Mouse (Mus musculus) c-Kit-positive CD71-positive TER-119-positive erythroid progenitor cells, embryonic 14.5 days (primary cell): Measurements from ENCODE around the gene Bdnf.

Experiments used
- DNase-seq: peaks from one replicate; pipeline ENCODE4 v3.0.0-alpha.2; 2013; ENCODE audit warnings: low spot score

Bdnf gene

DNA sequence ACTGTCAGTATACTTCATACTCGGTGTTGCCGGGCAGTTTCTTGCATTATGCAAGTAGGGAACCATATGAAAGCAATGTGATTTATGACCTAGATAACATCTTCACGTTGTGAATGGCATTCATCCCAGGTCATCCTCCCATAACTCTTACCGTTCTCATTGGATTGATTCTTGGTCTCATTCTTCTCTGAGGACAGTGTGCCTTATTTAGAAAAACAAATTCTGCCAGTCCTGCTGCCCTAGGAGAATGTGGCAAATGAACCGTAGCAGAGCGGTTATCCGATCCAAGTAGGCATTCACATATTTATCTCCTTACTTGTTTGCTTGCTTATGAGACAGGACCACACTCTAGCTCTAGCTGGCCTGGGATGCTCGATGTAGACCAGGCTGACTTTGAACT is 32.0 kb downstream of the Bdnf start:
- DNase-seq: no peak

DNA sequence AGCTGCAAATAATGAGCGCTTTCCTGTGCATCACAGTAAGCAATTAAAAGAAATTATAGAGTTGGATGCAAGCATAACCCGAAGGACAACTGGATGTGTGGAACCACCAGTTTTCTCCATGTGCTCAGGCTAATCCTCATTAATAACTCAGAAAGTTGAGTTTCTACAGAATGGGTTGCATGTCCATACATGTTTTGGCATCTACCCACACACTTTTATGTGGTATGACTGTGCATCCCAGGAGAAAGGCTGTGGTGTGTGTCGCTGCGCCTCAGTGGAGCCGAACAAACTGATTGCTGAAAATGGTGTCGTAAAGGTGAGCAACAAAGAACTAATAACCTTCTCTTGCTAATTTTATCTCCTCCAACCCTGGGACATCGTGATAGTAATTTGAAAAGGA is 34.8 kb downstream of the Bdnf start:
- DNase-seq: no peak

DNA sequence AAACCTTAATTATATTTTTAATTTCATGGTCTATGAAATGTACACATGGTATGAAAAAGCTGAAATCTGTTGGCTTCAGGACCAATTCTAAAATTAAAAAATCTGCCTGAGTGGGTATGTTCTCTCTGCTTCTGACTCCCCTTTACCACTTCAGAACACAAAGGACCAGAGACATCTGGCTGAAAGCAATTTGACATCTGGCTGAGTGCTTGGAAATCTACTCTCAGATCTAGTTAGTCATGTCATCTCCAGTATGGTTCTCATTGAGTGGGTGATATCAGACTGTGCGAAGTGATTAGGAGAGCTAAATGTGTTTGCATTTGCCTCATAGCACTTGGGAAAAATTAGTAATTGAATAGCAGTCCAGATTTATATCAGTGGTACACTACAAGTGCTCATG is 36.5 kb downstream of the Bdnf start:
- DNase-seq: no peak

DNA sequence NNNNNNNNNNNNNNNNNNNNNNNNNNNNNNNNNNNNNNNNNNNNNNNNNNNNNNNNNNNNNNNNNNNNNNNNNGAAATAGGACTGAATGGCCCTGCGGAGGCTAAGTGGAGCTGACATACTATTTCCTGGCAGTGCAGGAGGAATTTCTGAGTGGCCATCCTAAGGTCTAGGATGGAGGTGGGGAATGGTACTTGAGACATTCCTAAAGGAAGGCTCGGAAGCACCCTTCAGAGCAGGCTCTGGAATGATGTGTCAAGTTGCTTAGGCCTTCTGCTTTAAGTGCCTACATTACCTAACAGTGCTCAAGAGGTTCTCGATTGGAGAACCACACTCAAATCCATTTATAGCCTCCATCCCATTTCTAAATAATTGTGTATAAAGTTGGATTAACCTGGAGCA is 50.8 kb downstream of the Bdnf start:
- DNase-seq: no peak

DNA sequence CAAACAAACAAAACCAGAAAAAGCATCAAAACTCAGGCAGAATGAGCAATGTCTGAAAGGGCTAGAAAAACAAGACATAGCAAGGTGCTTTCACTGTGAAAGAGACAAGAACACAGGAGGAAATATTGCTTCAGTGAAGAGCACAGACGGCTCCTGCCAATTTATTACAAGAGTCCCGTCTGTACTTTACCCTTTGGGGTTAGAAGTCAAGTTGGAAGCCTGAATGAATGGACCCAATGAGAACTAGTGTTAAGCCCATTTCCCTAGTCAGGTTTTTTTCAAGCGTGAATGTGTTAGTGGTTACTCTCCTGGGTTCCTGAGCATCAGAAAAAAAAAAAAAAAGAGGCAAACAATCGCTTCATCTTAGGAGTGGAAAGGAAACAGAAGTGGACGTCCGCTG is 51.3 kb downstream of the Bdnf start:
- DNase-seq: no peak

DNA sequence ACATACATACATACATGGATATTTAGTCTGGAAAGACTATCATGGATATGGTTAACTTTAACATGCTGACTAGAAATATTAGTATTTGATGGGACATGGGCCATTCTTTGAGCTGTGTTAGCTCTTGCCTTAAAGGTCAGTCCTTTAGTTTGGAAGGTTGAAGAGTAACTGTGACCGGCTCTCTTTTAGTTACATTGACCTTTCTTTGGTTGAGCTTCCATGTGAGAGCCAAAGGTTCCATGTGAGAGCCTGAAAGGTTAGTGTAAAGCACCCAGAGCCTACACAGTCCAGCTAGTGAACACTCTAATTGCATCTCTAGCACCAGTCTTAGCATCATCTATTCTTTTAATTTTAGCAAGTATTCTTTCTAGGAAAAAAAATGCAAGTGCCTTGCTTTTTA is 54.7 kb downstream of the Bdnf start:
- DNase-seq: no peak

DNA sequence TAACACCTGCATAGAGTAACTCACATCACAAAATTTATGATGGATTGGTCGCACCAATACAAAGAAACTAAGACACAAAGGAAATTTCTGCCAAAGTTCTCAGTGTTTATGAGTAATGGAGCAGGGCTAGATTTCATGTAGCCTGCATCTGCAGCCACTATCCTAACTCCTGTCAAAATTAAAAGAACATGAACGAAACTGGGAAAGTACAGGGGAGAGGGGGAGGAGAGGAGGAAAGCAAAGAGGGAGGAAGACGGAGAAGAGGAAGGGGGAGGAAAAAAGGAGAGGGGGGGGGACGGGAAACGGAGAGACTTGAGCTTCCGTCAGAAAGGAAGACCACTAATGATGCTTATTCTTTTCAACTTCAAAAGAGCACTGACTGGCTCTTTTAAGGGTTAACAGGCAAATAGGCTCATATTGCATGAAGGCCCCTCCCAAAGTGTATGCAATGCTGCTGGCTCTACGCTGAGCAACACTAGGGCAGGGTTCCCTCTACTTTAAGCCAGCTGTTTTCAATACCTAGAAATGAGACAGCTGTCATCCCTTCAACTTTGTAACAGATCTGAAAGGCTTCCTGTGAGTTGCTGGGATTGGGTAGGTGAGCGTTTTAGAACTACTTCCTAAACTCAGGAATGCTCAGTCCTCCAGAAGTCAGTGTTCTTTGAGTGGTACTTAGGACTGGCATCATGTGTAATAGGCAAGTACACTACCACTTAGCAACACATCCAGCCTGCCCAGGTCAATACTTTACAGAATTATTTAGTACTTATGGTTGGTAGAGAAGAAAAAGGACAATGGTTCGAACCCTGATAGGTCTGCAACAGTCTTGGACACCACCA is 58.9 kb downstream of the Bdnf start:
- no peak for DNase-seq

DNA sequence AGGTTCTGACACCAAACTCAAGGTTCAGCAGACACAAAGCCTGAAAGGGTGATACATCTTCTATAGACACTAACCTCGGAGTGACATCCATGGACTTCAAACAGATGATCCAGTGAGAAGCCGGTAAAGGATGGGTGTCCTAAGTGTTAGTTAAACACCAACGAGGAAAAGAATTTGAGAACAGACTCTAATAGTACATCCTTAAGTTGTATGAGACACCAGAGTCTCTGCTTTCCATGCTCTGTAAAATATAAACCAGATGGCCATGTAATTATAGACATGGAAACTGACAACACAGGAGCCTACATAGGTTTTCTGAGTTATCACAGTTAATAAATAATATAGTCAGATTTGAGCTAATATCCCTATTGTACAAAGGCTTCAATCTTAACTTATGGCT is 59.7 kb downstream of the Bdnf start:
- DNase-seq: no peak

DNA sequence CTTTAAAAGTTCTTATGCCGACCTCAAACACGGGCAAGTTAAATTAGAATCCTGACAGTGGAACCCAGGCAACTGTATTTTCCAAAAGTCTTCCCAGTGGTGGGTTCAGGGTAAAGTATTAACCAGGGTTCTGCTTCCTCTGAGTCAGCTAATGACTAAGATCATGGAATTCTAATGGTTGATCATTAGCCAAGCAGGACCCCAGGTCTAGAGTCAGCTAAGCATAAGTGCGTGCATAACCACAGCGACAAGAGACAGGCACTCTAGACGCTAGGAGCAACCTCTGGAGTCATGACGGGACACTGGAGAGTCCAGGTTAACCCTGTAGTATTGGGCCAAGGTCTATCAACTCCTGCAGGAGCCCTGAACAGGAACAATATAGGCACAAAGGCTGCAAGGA is 60.2 kb downstream of the Bdnf start:
- no peak for DNase-seq

DNA sequence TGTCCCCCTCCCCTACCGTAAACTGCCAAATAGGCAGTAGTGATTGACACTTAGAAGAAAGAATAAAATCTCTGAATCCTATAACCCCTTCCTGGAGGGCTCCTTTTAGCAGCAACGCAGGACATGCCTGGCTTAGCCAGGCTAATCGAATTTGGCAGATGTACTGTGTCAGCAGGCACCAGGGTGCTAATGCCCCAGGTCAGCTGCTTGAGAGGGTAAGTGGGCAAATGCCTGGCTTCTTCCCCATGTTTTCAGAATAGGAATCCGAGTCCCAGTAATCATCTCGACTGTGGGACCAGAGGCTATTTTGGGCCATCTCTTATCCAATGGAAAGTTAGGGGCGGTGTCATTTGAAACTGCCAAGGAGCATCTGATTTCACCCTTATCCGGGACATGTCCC is 60.8 kb downstream of the Bdnf start:
- no peak for DNase-seq

DNA sequence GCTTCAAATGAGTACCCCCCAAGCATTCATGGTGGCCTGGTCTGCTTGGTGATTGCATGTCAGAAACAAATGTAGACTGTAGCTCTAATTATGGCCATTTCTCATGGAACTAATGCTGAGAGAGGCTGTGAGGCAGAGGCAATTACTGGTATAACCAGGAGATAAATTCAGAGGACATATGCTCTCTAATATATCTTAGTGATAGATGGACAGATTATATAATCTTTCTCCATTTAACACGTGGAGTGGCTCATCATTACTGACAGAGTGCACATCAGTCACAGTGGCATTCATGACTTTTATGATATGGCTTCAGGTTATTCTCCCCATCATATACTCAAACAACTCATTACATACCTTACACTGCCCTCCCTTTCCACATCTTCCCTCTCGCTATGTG is 61.8 kb downstream of the Bdnf start:
- no peak for DNase-seq

DNA sequence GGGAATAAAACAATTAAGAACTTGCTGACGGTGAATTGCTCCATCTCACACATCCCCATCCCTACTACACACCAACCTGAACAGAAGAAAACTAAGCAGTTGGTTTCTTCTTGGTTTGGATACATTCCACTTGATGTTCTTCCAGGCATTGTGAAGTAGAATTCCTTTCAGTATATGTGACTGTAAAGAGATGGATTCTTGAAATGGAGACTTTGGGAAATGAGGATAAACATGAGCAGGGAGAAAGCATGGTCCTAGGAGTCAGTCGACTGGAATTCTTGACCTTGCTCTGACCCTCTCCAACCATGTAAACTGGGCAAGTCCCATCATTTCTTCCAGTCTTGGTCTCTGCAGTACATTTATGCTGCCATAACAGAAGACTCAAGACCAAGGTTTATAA is 63.8 kb downstream of the Bdnf start:
- no peak for DNase-seq

DNA sequence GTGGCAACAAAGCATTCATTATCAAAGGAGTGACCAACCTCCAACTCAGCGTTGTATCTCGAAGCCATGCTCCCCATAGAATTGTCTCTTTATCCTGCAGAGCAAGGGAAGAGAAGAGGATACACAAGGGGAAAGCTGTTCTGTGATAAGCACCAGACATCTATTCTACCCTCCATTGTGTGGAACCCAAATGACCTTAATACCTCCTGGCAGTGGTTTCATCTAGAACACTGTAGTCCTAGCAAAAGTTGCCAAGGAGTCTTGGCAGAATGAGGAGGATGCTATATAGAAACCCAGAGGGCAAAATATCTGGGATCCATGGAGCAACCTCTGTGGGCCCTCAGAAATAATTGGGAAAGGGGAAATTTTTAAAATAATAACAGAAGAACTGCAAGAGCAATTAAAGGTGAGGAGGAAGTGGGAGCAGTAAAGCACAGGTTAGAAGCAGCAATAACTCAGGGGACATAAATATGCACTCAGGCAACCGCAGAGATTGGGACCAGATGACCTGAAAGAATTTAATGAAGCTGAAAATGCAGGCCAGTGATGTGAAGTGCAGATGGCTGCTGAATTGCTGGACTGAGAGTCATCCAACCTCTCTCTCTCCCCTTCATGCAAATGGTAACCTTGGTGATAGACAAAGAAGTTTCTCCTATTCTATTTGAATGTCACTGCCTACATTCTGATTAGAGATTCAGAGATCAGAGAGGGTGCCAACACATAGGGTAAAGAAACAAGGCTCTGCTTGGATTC is 68.9 kb downstream of the Bdnf start:
- DNase-seq: no peak

DNA sequence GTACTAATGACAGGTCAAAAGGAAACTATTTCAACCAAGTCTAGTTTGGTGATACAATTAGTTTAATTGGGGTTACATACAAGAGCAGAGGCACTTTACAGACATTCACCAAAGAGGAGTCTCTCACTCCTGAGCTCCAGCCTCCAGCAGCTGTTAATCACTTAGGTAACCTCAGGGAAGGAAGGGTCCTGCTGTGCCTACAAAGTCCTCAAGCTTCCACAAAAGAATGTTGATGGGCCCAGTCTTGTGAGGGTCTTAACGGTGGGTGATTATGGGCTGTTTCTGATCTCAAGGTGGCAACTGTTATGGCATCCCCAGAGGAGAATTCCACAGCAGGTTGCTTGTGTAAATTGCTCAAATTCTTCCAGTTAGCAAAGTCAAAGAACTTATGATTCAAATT is 71.7 kb downstream of the Bdnf start:
- DNase-seq: no peak

DNA sequence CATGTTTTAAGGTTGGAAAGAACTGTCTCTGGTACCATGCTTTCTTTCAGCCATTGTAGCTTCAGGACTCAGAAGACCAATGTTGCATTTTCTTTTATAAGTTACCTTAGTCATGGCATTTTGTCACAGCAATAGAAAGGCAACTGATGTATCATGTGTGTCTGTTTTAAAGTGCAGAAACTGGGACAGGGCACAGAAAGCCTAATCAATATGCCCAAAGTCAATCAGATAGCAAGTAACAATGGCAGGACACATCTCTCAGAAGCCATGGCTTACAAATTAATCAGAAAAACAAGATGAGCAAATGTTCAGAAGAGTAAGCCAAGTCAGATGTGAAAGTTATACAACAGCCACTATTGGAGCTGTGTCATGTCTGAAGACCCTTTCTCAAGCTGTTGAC is 73.9 kb downstream of the Bdnf start:
- no peak for DNase-seq

DNA sequence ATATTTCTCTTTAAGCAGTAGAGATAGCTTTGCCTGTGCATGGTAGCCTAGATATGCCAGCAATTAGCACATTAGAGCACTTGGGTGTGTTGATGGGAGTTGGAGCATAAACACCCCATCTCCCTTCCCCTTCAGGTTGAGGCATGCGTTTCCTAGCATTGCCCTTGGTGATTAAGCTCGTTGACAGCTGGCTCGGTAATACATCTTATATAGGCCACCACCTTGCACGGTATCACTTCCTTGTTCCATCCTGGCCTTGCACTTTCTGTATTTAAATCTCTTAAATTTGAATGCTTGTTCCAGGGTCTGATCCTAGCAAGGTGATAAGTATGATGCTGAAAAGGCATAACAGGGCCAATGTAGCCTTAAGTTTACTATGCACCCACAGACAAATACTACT is 74.3 kb downstream of the Bdnf start:
- no peak for DNase-seq

DNA sequence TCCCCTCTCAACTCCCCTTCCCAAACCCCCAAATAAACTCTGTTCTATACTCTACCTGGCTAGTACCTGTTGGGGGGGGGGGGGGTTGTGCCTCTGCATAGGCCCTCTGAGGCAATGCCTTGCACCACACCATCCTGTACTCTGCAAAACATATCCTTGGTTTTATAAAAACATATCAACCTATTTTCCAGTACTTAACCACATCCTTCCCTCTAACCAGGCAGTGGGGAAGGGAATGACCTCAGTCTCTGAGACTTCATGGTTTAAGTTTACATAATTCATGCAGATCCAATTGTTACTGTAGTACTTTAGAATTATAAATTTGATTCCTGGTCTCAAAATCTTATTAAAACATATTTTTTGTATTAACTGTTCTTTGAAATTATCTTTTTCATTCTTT is 75.5 kb downstream of the Bdnf start:
- DNase-seq: no peak

DNA sequence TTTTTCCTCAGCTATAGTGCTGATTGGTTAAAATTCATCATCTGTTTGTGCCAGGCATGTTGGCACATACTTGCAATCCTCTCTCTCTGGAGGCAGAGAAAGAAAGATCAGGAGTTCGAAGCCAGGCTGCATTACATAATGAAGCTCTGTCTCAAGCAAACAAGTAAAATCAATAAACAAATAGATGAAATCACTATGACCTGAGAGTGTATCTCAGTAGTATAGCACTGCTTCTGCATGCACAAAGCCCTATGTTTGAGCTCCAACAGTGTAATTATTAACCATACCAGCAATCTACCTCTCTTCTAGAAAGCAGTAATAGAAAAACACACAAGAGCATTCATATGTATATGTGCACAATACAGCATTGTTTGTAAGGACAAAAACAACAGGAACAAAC is 76.0 kb downstream of the Bdnf start:
- no peak for DNase-seq

DNA sequence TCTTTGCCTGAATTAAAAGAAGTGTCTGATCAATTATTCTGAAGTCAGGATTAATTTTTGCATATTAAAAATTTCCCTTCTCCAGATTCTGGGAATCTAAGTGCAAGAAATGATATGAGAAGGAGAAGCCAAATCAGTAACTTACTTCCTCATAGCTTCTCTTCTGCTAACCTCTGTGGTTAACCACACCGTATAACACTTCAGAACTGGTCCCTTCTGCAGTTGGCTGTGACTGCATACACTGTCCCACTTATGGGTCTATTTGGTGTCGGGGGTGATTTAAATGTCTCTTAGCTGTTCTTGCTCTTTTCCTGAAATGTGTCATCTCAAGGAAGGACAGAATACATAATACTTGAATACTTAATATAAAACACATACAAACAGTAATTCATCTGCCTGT is 81.8 kb downstream of the Bdnf start:
- DNase-seq: no peak

DNA sequence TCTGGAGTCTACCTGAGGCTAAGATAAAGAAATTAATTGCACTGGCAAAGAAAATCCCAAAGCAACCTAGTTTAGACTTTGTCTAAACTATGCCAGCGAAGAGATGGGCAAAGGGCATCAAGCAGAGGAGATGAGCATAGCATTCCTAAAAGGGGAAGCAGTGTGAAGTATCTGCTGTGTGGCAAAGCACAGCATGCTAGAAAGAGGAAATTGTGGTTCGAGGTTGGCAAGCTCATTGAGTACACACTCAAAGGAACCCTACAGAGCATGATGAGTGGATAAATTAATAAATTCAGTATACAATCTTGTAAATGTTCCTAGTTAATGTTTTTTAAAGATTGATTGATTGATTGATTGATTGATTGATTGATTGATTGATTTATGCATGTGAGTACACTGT is 92.3 kb downstream of the Bdnf start:
- no peak for DNase-seq

DNA sequence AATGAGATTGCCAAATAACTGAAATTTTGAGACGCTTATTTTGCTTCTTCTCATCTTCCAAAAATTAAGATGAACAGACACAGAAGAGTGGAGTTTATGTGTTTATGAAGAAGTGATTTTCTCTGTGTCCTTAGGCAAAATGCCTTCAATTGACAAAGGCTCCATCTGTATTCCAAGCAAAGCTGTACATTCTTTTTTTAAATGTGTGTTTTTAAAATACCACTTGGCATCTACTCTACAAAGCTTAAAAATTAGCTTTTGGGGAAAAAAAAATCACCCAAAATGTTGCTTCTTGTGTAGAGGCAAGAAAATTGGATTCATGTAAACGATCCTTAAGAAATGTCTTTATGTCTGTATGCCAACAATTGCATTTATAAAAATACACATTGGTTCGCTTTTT is 94.3 kb downstream of the Bdnf start:
- DNase-seq: no peak

DNA sequence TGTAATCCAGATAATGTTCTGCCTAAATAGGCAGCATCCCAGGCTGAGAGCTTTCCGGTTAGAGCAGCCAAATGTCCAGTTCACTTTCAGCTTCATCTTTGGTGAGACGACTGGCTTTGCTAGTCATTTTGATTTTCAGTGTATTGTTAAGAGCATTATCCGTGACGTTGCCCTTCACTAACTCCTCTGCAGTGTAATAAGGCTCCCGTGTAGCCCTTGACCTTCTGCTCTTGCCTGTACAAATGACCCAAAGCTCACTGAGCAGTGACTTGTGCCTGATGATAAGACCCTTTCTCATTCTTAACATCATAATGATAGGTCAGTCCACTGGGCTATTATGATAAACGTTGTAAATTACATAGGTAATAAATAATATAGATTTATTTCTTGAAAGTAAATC is 101.9 kb downstream of the Bdnf start:
- DNase-seq: no peak
